Mouse (Mus musculus) limb, embryonic 14.5 days (tissue): ENCODE data around the gene Nek9. TPM values are rescaled to one million over a fixed set of nuclear protein-coding genes. Genes with fewer than 3 reads are reported as not detected.

Experiments used
- ATAC-seq: fragments of 200-750 bp; cut with Nextera tagmentation; 2 replicates; pipeline ENCODE4 v1.8.0; 2017; ENCODE audit warnings: low read depth, moderate number of reproducible peaks, moderate TSS enrichment; ENCODE audit not compliant: low FRiP score
- DNase-seq: peaks from one replicate; pipeline ENCODE4 v3.0.0-alpha.2; 2015; ENCODE audit warnings: low spot score
- H3K27ac ChIP-seq: fragments of 300-500 bp; sonication (generic); replicated peaks from 2 replicates; pipeline ENCODE4 v1.5.1; 2014; ENCODE audit warnings: low read depth, mild to moderate bottlenecking, low read length, moderate library complexity, mixed read lengths
- H3K27me3 ChIP-seq: fragments of 300-500 bp; sonication (generic); 2 replicates; pipeline ENCODE4 v1.6.1; 2014; ENCODE audit warnings: low read length, mixed read lengths; ENCODE audit not compliant: control insufficient read depth, insufficient read depth
- H3K36me3 ChIP-seq: fragments of 300-500 bp; sonication (generic); 2 replicates; pipeline ENCODE4 v1.6.1; 2014; ENCODE audit warnings: mild to moderate bottlenecking, low read length, moderate library complexity, mixed read lengths; ENCODE audit not compliant: control insufficient read depth, insufficient read depth
- H3K4me1 ChIP-seq: fragments of 300-500 bp; sonication (generic); 2 replicates; pipeline ENCODE4 v1.6.1; 2014; ENCODE audit warnings: antibody characterized with exemption, low read length, mixed read lengths; ENCODE audit not compliant: control insufficient read depth, insufficient read depth
- H3K4me2 ChIP-seq: fragments of 300-500 bp; sonication (generic); replicated peaks from 2 replicates; pipeline ENCODE4 v1.6.1; 2014; ENCODE audit warnings: low read depth, mild to moderate bottlenecking, low read length, moderate library complexity; ENCODE audit not compliant: severe bottlenecking
- H3K4me3 ChIP-seq: fragments of 300-500 bp; sonication (generic); replicated peaks from 2 replicates; pipeline ENCODE4 v1.5.1; 2014; ENCODE audit warnings: low read length
- H3K9ac ChIP-seq: fragments of 300-500 bp; sonication (generic); 2 replicates; pipeline ENCODE4 v1.6.1; 2014; ENCODE audit warnings: mild to moderate bottlenecking, low read depth, low read length, moderate library complexity; ENCODE audit not compliant: severe bottlenecking
- H3K9me3 ChIP-seq: fragments of 300-500 bp; sonication (generic); 2 replicates; pipeline ENCODE4 v1.6.1; 2016; ENCODE audit warnings: low read length; ENCODE audit not compliant: control insufficient read depth
- POLR2A ChIP-seq: fragments of 200-500 bp; IDR thresholded peaks from 2 replicates; pipeline ENCODE4 v1.8.0; 2012; ENCODE audit warnings: inconsistent platforms, mild to moderate bottlenecking, moderate library complexity, borderline replicate concordance; ENCODE audit not compliant: insufficient read depth, insufficient read length; ENCODE audit errors: extremely low read depth
- WGBS: fragments of 180-500 bp; shearing (Covaris S2); extraction: QIAGEN DNeasy Blood & Tissue Kit; methylation state at CpG from one replicate; pipeline ENCODE4 v1.1.7; 2014; 5-methylcytosine and 5-hydroxymethylcytosine counted together
- polyA plus RNA-seq, 2 experiments: library from polyadenylated mRNA; depleted of rRNA in 1 of 2; stranded (reverse) in 1 of 2; unstranded in 1 of 2; fragments of >200 nt; fragmentation: Nextera tagmentation in 1 of 2; extraction: Ambion mirVana in 1 of 2; gene quantifications; 2 replicates each; pipeline versions ENCODE4 v1.2.1 to v1.2.3; 2012 to 2014

Nek9 gene
- polyA plus RNA-seq, 2 experiments = 22.0 to 47.4 TPM

- WGBS = 74% methylated on average over 7 of the region's 7 CpGs
- Histone ChIP-seq H3K9me3 (no peaks in the 10 kb centered on the region), H3K27me3 (no peaks in the 10 kb centered on the region), H3K4me3 (no peak overlapping the region), H3K27ac (no peak overlapping the region), H3K4me2 (no peak overlapping the region), H3K4me1 (peaks cover 3% of the 10 kb centered on the region; the same call in 1 of the 2 replicates), H3K36me3 (0 out of 2 replicates have a peak, but pooled peaks cover 8% of the 10 kb centered on the region), H3K9ac (no peak overlapping the region)
- ATAC-seq (no peak), DNase-seq (no peak)
- TF ChIP-seq POLR2A = no peak
These were observed 67.9 kb downstream of the Nek9 start for GRCm38 (mm10) chr12:85271132-85271842.

- Histone ChIP-seq H3K27ac (peak within 1 kb of the TSS; percentile 71), H3K36me3 (0 out of 2 replicates have a peak, but pooled peaks cover 6% of the 10 kb centered on the region), H3K4me1 (peaks cover 12% of the 10 kb centered on the region), H3K9me3 (no peaks in the 10 kb centered on the region), H3K9ac (peak within 1 kb of the TSS; percentile 63), H3K4me2 (peak within 1 kb of the TSS; percentile 57), H3K27me3 (no peaks in the 10 kb centered on the region), H3K4me3 (peak within 1 kb of the TSS; percentile 44)
- ATAC-seq (peak; percentile 88), DNase-seq (peak; percentile 86)
- TF ChIP-seq POLR2A = peak; percentile 81; the same call in 1 of the 2 replicates
- under 1% methylated on average over 29 of the region's 35 CpGs for WGBS
These were observed 68.8 kb downstream of the Nek9 start, which contains the start of gene Mlh3 for GRCm38 (mm10) chr12:85270319-85270718. Mlh3 (minus strand) TSS chr12:85270599.

- WGBS = 34% methylated on average over 3 of the region's 3 CpGs
- Histone ChIP-seq H3K9ac (peak overlapping the region; percentile 63), H3K4me2 (peak overlapping the region; percentile 57), H3K9me3 (no peaks in the 10 kb centered on the region), H3K4me3 (peak overlapping the region; percentile 44), H3K27ac (peak overlapping the region; percentile 71), H3K4me1 (peaks cover 16% of the 10 kb centered on the region), H3K36me3 (0 out of 2 replicates have a peak, but pooled peaks cover 4% of the 10 kb centered on the region), H3K27me3 (no peaks in the 10 kb centered on the region)
- DNase-seq (no peak), ATAC-seq (0 out of 2 replicates have a peak, but pooled peaks have one; percentile 4)
- no peak for TF ChIP-seq POLR2A
These were observed 69.3 kb downstream of the Nek9 start for GRCm38 (mm10) chr12:85269821-85270220.

- 96% methylated on average over 3 of the region's 3 CpGs for WGBS
- Histone ChIP-seq H3K9me3 (no peaks in the 10 kb centered on the region), H3K4me3 (no peak overlapping the region), H3K9ac (no peak overlapping the region), H3K27ac (no peak overlapping the region), H3K27me3 (no peaks in the 10 kb centered on the region), H3K4me2 (no peak overlapping the region), H3K4me1 (peaks cover 31% of the 10 kb centered on the region), H3K36me3 (no peaks in the 10 kb centered on the region)
- DNase-seq (no peak), ATAC-seq (no peak)
- no peak for TF ChIP-seq POLR2A
These were observed 72.9 kb downstream of the Nek9 start for GRCm38 (mm10) chr12:85266248-85266647.

GRCm38 (mm10) chr12:85264940-85265339 lies 74.2 kb downstream of the Nek9 start:
- WGBS = 19% methylated on average over 7 of the region's 7 CpGs
- no peak overlapping the region for H3K4me3 ChIP-seq
- H3K9ac ChIP-seq = no peak overlapping the region
- H3K4me2 ChIP-seq = no peak overlapping the region
- H3K4me1 ChIP-seq = peaks cover 30% of the 10 kb centered on the region
- peak overlapping the region; percentile 67 for H3K27ac ChIP-seq
- no peaks in the 10 kb centered on the region for H3K27me3 ChIP-seq
- ATAC-seq (peak; percentile 80), DNase-seq (peak; percentile 89)
- TF ChIP-seq POLR2A = no peak
- no peaks in the 10 kb centered on the region for H3K9me3 ChIP-seq
- H3K36me3 ChIP-seq = no peaks in the 10 kb centered on the region
